Mouse (Mus musculus): ENCODE data around the gene Pard3. TPM values are rescaled to one million over a fixed set of nuclear protein-coding genes. Genes with fewer than 3 reads are reported as not detected.

Pard3 gene
- polyA plus RNA-seq (2017; shearing (Covaris generic)) = 0.44 TPM

DNA sequence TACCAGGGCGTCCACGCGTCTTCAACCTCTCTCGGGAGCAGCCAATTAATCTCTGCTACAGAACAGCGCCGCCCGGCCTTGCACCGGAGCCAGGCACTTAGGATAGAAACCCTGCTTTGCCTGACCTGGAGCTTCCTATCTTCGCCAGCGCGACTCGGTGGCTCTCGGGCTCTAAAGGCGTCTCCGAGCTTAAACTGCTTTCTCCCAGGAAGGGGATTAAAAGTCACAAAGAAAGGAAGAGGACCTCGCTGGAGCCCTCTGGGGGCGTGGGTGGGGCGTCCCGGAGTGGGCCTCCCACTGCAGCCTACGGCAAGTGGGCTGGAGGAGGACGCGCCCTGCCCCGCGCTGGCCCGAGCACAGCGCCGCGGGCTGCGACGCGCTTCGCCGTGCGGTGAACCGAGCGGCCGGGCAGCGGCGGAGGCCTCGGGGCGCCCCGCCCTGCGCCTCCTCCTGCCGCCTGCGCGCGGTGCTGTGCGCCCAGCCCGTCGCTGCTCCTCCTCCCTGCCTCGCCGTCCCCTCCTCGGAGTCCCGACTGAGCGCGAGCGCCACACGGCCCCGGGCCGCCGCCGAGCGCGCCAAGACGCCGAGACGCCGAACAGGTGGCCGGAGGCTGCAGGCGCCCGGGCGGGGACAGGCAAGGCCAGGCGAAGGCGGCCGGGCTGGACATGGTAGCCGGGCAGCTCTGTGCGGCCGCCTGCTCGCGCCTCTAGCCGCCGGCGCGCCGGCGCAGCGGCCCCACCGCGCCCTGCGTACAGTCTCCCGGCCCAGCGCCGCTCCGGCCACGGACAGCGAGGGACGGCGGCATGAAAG lies at the start of gene Pard3:
Gene Pard3, plus strand, starts transcription at position 343 of the 810 bp plus-strand sequence.

Other genes with a start within 250 kb of the Pard3 start
- gene Tomm20, start 118.0 kb upstream of the Pard3 start, polyA plus RNA-seq (2017; shearing (Covaris generic)) = 60.7 TPM
- 48.0 TPM for gene Rbm34, start 92.8 kb upstream of the Pard3 start, polyA plus RNA-seq (2017; shearing (Covaris generic))